Mouse (Mus musculus): ENCODE data around the gene B230118H07Rik.

GRCm38 (mm10) chr2:101603099-101603498 lies 46.2 kb downstream of the B230118H07Rik start:
- TF ChIP-seq CTCF (IDR thresholded peaks at IDR 0.05; ENCODE audit: insufficient read depth, low read depth, low read length) (no peak), POLR2A (IDR thresholded peaks at IDR 0.05; ENCODE audit: insufficient read depth, low read depth, low read length) (no peak)
